Mouse (Mus musculus) lung, adult 2 months (tissue): Measurements from ENCODE around the gene Cby3.

Experiments used
- CTCF ChIP-seq: fragments of 200-500 bp; IDR thresholded peaks from 2 replicates; pipeline ENCODE4 v1.5.1; 2011; ENCODE audit warnings: mild to moderate bottlenecking, low read length, control low read depth; ENCODE audit not compliant: insufficient read depth
- POLR2A ChIP-seq: fragments of 200-500 bp; IDR thresholded peaks from 2 replicates; pipeline ENCODE4 v1.6.1; 2011; ENCODE audit warnings: low read depth, mild to moderate bottlenecking, control low read depth, low read length, borderline replicate concordance; ENCODE audit errors: extremely low read depth

GRCm38 (mm10) chr11:50394731-50395130, 40.5 kb downstream of the Cby3 start:
- TF ChIP-seq CTCF (no peak), POLR2A (no peak)
